Mouse (Mus musculus) testis, adult 2 months (tissue): ENCODE data around the gene Hsf4. TPM values are rescaled to one million over a fixed set of nuclear protein-coding genes. Genes with fewer than 3 reads are reported as not detected.
A peak's percentile ranks its signal among the peaks of the same experiment; 100 is the strongest.

Experiments used
- H3K27ac ChIP-seq: fragments of 200-500 bp; 2 replicates; pipeline ENCODE4 v1.5.1; 2012; ENCODE audit warnings: low read depth, low read length; ENCODE audit not compliant: control insufficient read depth, insufficient read depth
- H3K27me3 ChIP-seq: fragments of 200-500 bp; 2 replicates; pipeline ENCODE4 v1.6.1; 2012; ENCODE audit warnings: mild to moderate bottlenecking, low read length, moderate library complexity; ENCODE audit not compliant: control insufficient read depth, insufficient read depth
- H3K36me3 ChIP-seq: fragments of 200-500 bp; 2 replicates; pipeline ENCODE4 v1.6.1; 2012; ENCODE audit warnings: mild to moderate bottlenecking, low read length; ENCODE audit not compliant: control insufficient read depth, insufficient read depth
- H3K4me1 ChIP-seq: fragments of 200-500 bp; 2 replicates; pipeline ENCODE4 v1.6.1; 2012; ENCODE audit warnings: low read length; ENCODE audit not compliant: control insufficient read depth, insufficient read depth
- H3K4me3 ChIP-seq: fragments of 200-500 bp; 2 replicates; pipeline ENCODE4 v1.5.1; 2012; ENCODE audit warnings: low read depth, mild to moderate bottlenecking, low read length, moderate library complexity, mixed read lengths; ENCODE audit not compliant: control insufficient read depth
- CTCF ChIP-seq: fragments of 200-500 bp; IDR thresholded peaks from 2 replicates; pipeline ENCODE4 v1.5.1; 2012; ENCODE audit warnings: low read depth, mild to moderate bottlenecking, inconsistent platforms, low read length, moderate library complexity; ENCODE audit not compliant: control insufficient read depth, insufficient read depth, insufficient replicate concordance
- POLR2A ChIP-seq: fragments of 200-500 bp; IDR thresholded peaks from 2 replicates; pipeline ENCODE4 v1.6.1; 2012; ENCODE audit warnings: low read depth, mild to moderate bottlenecking, inconsistent platforms, low read length, moderate library complexity; ENCODE audit not compliant: control insufficient read depth
- polyA plus RNA-seq: library from polyadenylated mRNA; depleted of rRNA; stranded (reverse); fragments of >200 nt; gene quantifications from 2 replicates; pipeline ENCODE4 v1.2.3, GENCODE M21; 2012

Hsf4 gene
- polyA plus RNA-seq, 1 experiment, result 0.09 TPM

- peaks cover 7% of the 10 kb centered on the region for H3K4me1 ChIP-seq
- no peak; the same call in 1 of the 2 replicates for TF ChIP-seq POLR2A
- TF ChIP-seq CTCF, result peak; percentile 9; the same call in 1 of the 2 replicates
- H3K27me3 ChIP-seq, result no peaks in the 10 kb centered on the region
- no peak overlapping the region for H3K27ac ChIP-seq
- H3K36me3 ChIP-seq, result peaks cover 2% of the 10 kb centered on the region; the same call in 1 of the 2 replicates
- H3K4me3 ChIP-seq, result no peak overlapping the region
These were observed 35.0 kb downstream of the Hsf4 start for GRCm38 (mm10) chr8:105304325-105305210.

DNA sequence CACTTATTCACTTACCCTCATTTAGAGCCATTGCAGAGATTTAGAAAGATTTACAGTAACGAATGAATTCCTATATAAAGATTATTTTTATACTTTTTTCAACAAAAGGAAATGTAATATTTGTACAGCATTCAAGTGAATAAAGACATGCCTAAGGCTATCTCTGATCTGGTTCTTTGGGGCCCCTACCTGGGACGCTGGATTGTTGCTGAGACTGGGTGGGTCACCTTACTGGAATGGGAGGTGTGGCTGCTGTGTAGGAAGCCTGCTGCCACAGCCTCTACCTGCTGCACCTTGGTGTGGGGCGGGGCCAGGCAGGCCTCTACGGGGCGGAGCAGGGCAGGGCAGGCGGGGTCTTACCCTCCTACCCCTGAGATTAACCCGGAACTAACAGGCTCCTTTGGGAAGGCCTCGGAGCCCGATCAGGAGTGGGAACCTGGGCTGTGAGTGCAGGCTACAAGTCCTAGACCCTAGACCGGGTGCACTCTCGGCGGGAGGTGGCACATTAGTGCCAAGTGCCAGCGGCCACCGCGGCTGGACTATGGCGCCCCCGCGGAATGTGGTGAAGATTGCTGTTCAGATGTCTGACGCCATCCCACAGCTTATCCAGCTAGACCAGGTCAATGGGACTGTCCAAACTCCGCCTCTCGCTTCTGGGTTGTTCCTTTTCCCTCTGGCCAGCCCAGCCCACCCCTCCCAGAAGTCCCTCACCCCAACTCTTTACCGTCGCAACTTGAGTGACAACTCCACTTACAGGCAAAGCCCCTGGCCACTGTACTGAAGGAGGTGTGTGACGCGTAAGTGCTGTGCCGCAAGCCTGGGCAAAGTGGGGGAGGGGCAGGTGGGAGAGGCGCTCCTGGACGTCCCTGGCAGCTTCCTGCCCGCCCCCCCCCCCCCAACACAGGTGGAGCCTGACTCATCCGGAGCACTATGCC lies 35.9 kb downstream of the Hsf4 start, which contains the start of gene Elmo3:
Elmo3 (plus strand) TSS at position 391 of the 935 bp plus-strand sequence.
- H3K27me3 ChIP-seq, result no peaks in the 10 kb centered on the region
- H3K4me3 ChIP-seq, result peak within 1 kb of the TSS; percentile 57
- peaks cover 2% of the 10 kb centered on the region; the same call in 1 of the 2 replicates for H3K36me3 ChIP-seq
- H3K4me1 ChIP-seq, result peaks cover 7% of the 10 kb centered on the region
- 0 out of 2 replicates have a peak within 1 kb of the TSS, but pooled peaks have one; percentile 56 for H3K27ac ChIP-seq
- TF ChIP-seq POLR2A (peak; percentile 55), CTCF (0 out of 2 replicates have a peak, but pooled peaks have one; percentile 21)

GRCm38 (mm10) chr8:105306146-105306691 lies 36.6 kb downstream of the Hsf4 start:
- Histone ChIP-seq H3K4me1 (peaks cover 7% of the 10 kb centered on the region), H3K27me3 (no peaks in the 10 kb centered on the region), H3K27ac (no peak overlapping the region), H3K4me3 (no peak overlapping the region; the same call in 1 of the 2 replicates), H3K36me3 (peaks cover 2% of the 10 kb centered on the region; the same call in 1 of the 2 replicates)
- TF ChIP-seq POLR2A (no peak), CTCF (no peak)

- H3K36me3 ChIP-seq, result no peaks in the 10 kb centered on the region; the same call in 1 of the 2 replicates
- no peak for TF ChIP-seq CTCF
- TF ChIP-seq POLR2A, result no peak
These were observed 38.1 kb downstream of the Hsf4 start for GRCm38 (mm10) chr8:105307670-105308069.

DNA sequence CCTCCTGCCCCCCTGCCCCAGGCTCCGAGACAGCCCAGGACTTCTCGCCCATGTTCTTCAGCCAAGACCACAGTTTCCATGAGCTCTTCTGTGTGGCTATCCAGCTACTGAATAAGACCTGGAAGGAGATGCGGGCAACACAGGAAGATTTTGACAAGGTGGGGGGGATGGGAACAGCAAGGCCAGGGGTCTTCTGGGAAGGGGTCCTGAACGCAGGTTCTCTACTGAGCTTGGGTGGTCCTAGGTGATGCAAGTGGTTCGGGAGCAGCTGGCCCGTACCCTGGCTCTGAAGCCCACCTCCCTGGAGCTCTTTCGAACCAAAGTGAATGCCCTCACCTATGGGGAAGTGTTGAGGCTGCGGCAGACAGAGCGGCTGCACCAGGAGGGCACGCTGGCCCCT lies 38.8 kb downstream of the Hsf4 start:
- Histone ChIP-seq H3K27ac (no peak overlapping the region), H3K27me3 (no peaks in the 10 kb centered on the region), H3K4me1 (peaks cover 7% of the 10 kb centered on the region), H3K36me3 (no peaks in the 10 kb centered on the region; the same call in 1 of the 2 replicates), H3K4me3 (no peak overlapping the region)
- TF ChIP-seq POLR2A (no peak), CTCF (no peak)

More at GRCm38 (mm10) chr8:105307670-105308069, 38.1 kb downstream of the Hsf4 start:
- H3K27me3 ChIP-seq, result no peaks in the 10 kb centered on the region
- H3K27ac ChIP-seq, result no peak overlapping the region
- H3K4me3 ChIP-seq, result no peak overlapping the region
- H3K4me1 ChIP-seq, result peaks cover 7% of the 10 kb centered on the region

DNA sequence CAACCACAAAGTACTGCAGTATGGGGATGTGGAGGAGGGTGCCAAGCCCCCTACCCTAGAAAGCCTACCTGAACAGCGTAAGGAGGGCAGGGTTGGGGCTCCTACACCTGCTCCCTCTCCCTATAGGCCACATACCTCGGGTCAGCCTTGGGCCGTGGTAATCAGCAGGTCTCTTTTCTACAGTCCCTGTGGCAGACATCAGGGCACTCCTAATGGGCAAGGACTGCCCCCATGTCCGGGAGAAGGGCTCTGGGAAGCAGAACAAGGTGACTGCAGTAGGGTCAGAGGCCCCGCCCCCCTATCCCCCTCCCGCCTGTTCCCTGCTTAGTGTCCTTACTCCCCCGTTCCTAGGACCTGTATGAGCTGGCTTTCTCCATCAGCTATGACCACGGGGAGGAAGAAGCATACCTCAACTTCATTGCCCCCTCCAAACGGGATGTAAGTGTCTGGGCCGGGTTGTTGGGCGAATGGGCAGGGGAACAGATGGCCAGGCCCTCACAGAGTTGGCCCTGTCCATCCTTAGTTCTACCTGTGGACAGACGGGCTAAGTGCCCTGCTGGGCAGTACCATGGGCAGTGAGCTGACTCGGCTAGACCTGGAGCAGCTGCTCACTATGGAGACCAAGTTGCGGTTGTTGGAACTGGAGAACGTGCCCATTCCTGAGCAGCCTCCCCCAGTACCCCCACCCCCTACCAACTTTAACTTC lies 39.7 kb downstream of the Hsf4 start:
- TF ChIP-seq CTCF (no peak), POLR2A (no peak)
- peaks cover 7% of the 10 kb centered on the region for H3K4me1 ChIP-seq
- H3K27me3 ChIP-seq, result no peaks in the 10 kb centered on the region
- H3K36me3 ChIP-seq, result no peaks in the 10 kb centered on the region; the same call in 1 of the 2 replicates
- H3K4me3 ChIP-seq, result no peak overlapping the region
- no peak overlapping the region for H3K27ac ChIP-seq
